Mouse (Mus musculus): ENCODE measurements around the gene Hmgb1.

Gene Hmgb1

DNA sequence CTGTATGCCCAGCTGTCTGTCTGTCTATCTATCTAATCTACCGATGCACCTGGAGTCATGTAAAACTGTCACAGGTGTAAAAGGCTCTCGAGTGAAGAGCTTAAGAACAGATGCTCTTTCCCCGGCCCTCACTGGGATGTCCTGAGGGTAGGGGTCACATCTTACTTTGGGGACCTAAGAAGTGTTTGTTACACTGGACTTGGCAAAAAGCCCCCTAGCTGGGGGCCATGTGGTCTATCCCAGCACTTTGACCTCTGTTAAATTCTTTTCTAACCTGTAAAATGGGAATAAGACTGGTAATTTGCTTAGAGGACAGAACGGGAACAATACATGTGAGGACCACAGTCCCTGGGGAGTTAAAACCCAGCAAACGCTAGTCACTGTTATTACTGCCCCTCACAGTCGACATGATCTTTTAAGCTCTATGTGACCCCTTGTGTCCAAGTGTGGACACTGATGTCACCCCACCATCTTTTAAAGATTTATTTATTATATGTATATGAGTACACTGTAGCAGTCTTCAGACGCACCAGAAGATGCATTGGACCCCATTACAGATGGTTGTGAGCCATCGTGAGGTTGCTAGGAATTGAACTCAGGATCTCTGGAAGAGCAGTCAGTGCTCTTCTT lies 80.1 kb downstream of the Hmgb1 start:
- DNase-seq (ENCODE audit: low spot score in 2 of 2), result no peak

GRCm38 (mm10) chr5:149101869-149102268 lies 82.4 kb downstream of the Hmgb1 start:
- DNase-seq (ENCODE audit: low spot score in 2 of 2), result no peak

DNA sequence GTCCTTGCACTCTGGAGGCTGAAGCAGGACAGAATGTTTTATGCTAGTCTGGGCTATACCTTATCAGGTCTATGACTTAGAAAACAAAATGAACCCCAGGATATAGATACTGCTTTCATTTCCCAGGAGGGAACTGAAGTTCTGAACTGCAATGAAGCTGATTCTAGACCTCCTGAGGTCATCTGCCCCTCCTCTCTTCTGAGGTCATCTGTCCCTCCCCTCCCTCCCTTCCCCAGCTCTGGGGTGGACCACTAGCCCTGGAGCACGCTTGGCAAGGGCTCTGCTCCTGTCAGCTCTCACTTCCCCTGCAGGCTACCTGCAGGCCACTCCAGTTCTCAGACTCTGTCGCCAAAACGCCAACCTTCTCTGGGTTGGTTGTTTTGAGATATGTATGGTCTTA lies 84.2 kb downstream of the Hmgb1 start:
- DNase-seq (ENCODE audit: low spot score in 2 of 2), result no peak

GRCm38 (mm10) chr5:149099009-149099408 lies 85.3 kb downstream of the Hmgb1 start:
- DNase-seq (ENCODE audit: low spot score in 2 of 2), result no peak

DNA sequence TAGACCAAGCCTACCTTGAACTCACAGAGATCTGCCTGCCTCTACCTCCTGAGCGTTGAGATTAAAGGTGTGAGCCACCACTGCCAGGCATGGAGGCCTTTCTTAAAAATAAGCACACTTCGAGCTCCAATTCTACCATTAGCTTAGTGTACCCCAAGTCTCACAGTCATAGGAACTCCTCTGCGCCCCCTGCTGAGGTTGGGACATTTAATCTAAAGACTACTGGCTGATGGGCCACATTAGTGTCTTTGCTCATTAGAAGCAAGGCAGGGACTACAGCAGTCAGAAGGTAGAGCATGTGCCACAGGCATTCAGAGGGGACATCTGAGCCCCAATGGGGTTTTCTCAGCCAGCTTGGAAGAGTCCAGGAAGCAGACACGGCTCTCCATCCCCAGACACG lies 86.4 kb downstream of the Hmgb1 start:
- DNase-seq (ENCODE audit: low spot score in 2 of 2), result no peak

DNA sequence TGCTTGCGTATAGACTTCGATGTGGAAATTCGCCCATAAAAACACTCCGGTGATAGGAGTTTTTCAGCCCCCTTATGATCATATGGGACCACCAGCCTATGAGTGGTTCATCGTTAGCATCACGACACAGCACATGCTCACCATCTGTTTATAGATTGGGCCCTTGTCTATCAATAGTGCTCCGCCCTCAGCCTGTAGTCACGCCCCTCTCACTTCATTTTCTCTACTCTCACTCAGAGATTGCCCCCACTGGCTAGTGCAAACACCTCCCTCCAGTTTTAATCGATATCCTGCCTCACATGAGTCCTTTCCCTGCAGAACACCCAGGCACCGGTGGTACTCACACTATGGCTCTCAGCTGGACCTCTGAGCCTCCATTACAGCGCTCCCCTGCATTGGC lies 88.0 kb downstream of the Hmgb1 start:
- DNase-seq (ENCODE audit: low spot score in 2 of 2), result no peak

- no peak for DNase-seq (ENCODE audit: low spot score in 2 of 2)
Measured at GRCm38 (mm10) chr5:149092926-149093325, 91.4 kb downstream of the Hmgb1 start.

- DNase-seq (ENCODE audit: low spot score in 2 of 2), result no peak
Measured at GRCm38 (mm10) chr5:149092526-149092925, 91.8 kb downstream of the Hmgb1 start.

GRCm38 (mm10) chr5:149091256-149091655 lies 93.0 kb downstream of the Hmgb1 start:
- DNase-seq (ENCODE audit: low spot score in 2 of 2), result peak; percentile 28 to 36

GRCm38 (mm10) chr5:149089860-149090259 lies 94.4 kb downstream of the Hmgb1 start:
- no peak for DNase-seq (ENCODE audit: low spot score in 2 of 2)

- no peak for DNase-seq (ENCODE audit: low spot score in 2 of 2)
Measured at GRCm38 (mm10) chr5:149089456-149089855, 94.8 kb downstream of the Hmgb1 start.

GRCm38 (mm10) chr5:149088891-149089290 lies 95.4 kb downstream of the Hmgb1 start:
- no peak for DNase-seq (ENCODE audit: low spot score in 2 of 2)

DNA sequence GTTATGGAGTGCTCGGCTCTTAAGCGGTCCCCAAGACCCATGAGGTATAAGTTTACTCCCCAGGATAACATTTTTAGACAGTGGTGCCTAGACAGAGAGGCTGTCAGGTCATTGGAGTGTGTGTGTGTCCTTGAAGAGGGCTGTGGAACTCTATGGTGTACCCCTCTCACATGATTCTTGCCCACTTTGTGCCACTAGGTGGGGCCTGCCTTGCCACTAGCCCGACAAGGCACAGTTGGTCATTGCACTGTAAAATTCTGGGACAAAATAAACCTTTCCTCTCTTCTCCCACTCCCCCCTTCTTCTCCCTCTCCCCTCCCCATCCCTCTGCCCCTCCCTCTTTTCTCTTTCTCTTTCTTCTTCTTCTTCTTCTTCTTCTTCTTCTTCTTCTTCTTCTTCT lies 96.1 kb downstream of the Hmgb1 start:
- no peak for DNase-seq (ENCODE audit: low spot score in 2 of 2)

DNA sequence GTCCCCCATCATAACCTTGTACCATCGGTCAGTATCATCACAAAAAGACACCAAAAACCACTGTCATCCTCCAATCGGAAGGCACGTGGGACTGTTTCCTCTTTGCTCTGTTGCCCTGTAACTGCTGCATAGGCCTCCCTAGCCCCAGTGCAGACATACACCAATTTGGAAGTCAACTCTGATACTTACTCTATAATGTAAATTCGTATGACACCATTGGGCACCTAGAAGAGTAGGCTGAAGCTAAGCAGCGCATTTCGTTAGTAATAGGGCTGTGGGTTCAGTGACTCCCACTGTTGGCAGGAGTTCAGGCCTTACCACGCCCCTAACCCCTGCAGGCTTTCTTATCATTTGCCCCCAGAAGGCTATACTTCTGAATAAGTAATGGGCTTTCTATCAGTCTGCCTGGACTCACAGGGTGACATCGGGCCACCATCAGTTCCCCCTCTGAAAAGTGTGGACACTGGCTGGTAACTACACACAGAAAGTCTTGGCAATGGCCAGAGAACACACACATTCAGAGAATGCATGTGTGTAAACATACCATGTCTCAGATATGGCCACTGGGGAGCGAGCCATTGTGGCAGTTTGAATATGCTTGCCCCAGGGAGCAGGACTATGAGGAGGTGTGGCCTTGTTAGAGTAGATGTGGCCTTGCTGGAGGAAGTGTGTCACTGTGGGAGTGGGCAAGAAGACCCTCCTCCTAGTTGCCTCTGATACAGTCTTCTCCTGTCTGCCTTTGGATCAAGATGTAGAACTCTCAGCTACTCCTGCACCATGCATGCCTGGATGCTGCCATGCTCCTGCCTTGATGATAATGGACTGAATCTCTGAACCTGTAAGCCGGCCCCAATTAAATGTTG lies 97.7 kb downstream of the Hmgb1 start:
- no peak for DNase-seq (ENCODE audit: low spot score in 2 of 2)

DNA sequence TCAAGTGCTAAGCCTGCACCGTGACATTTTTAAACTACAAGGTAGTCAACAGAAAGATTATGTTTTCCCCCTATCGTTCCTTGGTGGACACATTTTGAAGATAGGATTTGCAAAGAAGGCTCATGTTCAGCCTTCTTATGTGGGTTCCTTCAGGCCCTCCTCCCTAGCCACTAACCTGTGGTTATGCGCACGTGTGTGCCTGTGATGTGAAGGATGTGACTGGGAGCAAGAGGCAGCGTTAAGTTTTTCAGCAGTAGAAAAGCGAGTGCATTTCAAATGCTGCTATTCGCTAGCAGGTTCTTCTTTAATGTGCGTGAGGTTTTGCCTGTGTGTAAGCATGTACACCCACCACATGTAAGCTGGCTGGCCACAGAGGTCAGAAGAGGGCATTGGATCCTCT lies 103.8 kb downstream of the Hmgb1 start:
- no peak for DNase-seq (ENCODE audit: low spot score in 2 of 2)

- no peak for DNase-seq (ENCODE audit: low spot score in 2 of 2)
Measured at GRCm38 (mm10) chr5:149079758-149080150, 104.5 kb downstream of the Hmgb1 start.

DNA sequence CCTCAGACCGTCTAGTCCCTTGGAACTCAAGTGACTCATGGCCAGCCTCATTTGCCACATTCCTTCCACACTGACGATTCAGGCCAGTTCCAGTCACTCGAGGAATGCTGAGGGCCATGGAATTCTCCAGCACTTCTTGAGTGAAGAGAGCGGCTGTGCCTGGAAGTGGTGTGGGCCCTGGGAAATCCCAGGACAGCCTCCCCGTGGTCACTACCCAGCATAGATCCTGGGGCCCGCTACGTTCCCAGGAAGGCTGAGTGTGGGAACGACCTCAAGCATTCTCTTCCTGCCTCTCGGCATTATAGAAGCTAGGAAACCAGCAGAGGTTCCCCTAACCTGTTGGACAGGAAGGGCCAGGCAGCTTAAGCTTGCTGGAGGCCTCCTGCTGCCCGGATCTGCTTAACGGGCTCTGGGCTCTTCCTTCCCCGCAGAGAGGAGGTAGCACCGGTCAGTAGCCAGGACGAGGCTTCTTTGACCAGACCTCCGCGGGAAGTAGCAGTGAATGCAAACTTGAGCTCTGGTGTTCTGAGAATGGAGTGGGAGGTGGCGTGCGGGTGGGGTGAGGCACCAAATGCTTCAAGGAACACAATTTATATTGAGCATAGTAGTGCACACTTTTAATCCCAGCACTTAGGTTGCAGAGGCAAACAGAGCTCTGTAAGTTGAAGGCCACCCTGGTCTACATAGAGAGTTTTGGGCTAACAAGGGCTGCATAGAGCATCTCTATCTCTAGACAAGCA lies 105.1 kb downstream of the Hmgb1 start:
- peak; percentile 56 to 65 for DNase-seq (ENCODE audit: low spot score in 2 of 2)

GRCm38 (mm10) chr5:149077136-149077535 lies 107.2 kb downstream of the Hmgb1 start:
- no peak for DNase-seq (ENCODE audit: low spot score in 2 of 2)

DNA sequence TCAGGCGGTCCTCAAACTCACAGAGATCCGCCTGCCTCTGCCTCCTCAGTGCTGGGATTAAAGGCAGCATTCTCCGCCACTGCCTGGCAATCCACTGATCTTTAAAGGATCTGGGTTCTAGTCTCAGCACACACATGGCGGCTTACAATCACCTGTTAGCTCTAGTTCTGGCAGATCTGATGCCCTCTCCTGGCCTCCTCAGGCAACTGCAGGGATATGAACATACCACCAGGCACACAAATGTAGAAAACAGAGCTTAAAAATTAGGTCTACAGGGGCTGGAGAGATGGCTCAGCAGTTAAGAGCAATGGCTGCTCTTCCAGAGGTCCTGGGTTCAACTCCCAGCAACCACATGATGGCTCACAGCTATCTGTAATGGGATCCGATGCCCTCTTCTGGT lies 112.7 kb downstream of the Hmgb1 start:
- no peak for DNase-seq (ENCODE audit: low spot score in 2 of 2)

GRCm38 (mm10) chr5:149068745-149069144 lies 115.5 kb downstream of the Hmgb1 start:
- no peak for DNase-seq (ENCODE audit: low spot score in 2 of 2)

DNA sequence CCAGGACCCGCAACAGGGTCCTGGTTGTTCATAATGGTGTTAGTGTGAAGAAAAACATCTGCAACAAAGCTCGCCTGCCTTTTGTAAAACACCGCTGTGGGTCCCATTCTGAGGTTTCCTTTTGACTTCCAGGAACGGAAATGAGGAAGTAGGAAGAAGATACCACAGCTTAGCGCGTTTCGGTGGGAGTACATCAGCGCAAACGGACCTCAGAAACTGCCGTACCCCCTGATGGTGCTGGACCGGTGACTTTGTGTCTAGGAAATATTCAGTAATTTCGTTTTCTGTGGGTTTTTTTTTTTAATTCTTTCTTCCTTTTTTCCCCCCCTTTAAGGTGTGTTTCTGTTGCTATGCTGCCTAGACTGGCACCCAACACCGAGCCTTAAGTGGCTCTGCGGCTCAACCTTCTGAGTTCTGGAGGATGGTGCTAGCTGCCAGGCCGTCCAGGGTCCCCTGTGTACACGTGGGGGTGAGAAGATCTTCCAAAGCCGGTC lies 116.0 kb downstream of the Hmgb1 start:
- no peak for DNase-seq (ENCODE audit: low spot score in 2 of 2)

- no peak for DNase-seq (ENCODE audit: low spot score in 2 of 2)
Measured at GRCm38 (mm10) chr5:149067501-149067961, 116.8 kb downstream of the Hmgb1 start.
